Mouse (Mus musculus) bone marrow macrophage, adult 2 months (primary cell): ENCODE measurements at regions not wholly inside any gene's neighbourhood (a gene's known extent, or its start where the extent isn't known, plus 50 kb on each side); places are given as distances from the start of the nearest gene placed in this dataset.

Source experiments
- CTCF ChIP-seq: IDR thresholded peaks from 2 replicates; pipeline ENCODE4 v1.5.1; 2012; ENCODE audit warnings: low read depth, mild to moderate bottlenecking, low read length, moderate library complexity
- POLR2A ChIP-seq: IDR thresholded peaks from 2 replicates; pipeline ENCODE4 v1.6.1; 2012; ENCODE audit warnings: mild to moderate bottlenecking, low read depth, low read length, borderline replicate concordance

DNA sequence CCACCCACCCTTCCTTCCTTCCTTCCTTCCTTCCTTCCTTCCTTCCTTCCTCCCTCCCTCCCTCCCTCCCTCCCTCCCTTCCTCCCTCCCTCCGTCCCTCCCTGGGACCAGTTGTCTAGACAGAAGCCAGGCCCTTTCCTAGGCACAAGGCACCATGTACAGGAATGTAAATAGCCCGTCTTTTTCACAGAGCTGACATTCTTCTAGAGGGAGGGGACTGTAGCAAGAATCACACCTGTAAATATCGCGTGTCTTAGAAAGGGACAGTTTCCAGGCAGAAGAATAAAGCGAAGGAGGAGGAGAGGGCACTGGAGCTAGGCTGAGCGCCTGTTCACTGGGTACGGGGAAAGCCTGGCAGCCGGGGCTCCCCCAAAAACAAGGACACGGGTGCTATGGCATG lies 58.7 kb upstream of the Gm11733 start:
- no peak for TF ChIP-seq CTCF
- no peak for TF ChIP-seq POLR2A
